Mouse (Mus musculus): ENCODE measurements around the gene Olfr221.
"Not testable (repeated sequence)": the region's sequence is repeated elsewhere in the genome, so short reads cannot be mapped to it uniquely, and the experiment has no call there.

GRCm38 (mm10) chr14:52042359-52042758 is at the start of gene Olfr221:
- TF ChIP-seq CTCF (IDR thresholded peaks at IDR 0.05; ENCODE audit: control insufficient read depth, insufficient read depth, insufficient read length); USF1 (IDR thresholded peaks at IDR 0.05; ENCODE audit: low read depth); MAX (IDR thresholded peaks at IDR 0.05); FOSL1 (IDR thresholded peaks at IDR 0.05; ENCODE audit: insufficient read depth, low read length, poor library complexity, severe bottlenecking); CEBPB (IDR thresholded peaks at IDR 0.05; ENCODE audit: low read depth): not testable (repeated sequence)
